Mouse (Mus musculus): ENCODE results near the gene Madcam1. TPM values are rescaled to one million over a fixed set of nuclear protein-coding genes. Genes with fewer than 3 reads are reported as not detected.

Gene Madcam1
- total RNA-seq, 2 experiments from 2014 or later: 0.36 to 0.67 TPM

DNA sequence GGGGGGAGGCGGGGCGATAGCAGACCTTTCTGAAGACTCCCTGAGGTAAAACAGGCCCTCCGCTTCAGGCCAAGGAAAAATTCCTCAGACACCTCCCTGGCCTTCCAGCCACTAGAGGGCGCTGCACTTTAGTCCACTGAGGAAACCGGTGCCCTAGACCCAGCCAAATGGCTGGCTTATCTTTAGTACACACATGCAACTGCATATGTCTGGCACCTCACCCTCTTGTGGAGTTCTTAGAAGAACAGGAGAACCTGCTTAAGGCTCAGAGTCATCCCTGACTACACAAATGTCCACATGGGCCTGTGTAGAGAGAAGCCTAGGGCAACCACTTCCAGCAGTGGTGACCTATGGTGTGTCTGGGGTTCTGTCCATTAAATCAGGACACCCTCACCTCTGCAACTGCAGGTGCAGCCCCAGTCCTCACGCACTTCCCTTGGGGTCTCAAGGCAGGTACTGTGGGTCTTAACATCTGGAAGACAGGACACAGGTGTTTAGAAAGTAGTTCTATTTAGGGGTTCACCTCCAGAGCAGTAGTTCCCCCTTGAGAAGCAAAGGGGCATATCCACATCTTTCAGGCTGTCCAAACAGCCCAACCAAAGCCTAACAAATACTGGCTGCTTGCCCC, 48.3 kb downstream of the Madcam1 start:
- DNase-seq: peak; percentile 89

DNA sequence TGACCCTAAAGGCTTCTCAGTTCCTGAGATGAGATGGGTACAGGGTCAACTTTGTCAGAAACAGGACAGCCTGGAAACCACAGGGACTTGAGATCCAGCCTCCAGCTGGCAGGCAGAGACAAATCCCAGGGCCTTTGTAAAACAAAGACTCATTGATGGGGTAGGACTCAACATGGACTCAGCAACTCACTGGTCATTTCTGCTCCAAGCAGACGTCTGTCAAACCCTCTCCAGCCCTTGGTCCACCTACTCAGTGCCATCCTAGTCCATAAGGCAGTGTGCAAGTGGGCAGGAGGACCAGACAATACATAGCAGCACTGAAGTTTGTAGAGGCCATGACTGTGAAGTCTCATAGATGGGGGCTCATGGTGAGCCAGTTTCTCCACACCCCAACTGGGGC, 48.8 kb downstream of the Madcam1 start:
- DNase-seq: no peak

DNA sequence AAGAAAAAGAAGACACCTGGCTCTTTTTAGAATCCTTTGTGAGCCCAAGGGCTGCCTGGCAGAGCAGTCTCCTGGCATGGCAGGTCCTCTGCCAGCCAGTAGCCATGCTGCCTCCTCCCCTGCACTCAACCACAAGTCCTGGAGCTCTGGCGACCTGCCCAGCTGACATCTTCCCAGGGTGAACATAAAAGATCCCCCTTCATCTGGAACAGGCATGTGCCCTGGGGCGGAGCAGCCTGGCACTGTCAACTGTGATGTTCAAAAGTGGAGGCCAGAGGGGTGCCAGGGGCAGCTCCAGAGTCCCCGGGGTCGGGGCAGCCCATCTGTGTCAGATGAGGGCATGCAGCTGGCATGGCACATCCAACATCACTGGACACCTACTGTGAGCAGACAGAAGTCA, 50.6 kb downstream of the Madcam1 start:
- no peak for DNase-seq

DNA sequence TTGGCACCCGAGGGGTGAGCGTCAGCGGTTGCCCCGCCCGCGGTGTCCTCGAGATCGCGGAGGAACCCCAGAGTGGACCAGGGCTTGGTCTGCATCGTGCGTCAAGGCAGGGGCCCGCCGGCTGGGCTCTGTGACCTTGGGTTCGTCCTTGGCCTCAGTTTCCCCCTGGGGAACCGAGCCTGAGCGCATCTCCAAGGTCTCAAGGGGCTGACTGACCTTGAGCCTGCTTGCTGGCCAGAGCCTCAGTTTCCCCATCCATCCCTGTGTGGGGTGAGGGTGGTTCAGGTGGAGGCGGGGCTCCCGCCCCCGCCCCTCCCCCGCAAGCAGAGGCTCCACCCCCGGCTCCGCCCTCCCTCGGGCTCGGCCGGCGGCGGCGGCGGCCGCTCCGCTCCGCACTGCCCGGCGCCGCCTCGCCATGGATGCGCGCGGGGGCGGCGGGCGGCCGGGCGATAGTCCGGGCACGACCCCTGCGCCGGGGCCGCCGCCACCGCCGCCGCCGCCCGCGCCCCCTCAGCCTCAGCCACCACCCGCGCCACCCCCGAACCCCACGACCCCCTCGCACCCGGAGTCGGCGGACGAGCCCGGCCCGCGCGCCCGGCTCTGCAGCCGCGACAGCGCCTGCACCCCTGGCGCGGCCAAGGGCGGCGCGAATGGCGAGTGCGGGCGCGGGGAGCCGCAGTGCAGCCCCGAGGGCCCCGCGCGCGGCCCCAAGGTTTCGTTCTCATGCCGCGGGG, 52.1 kb downstream of the Madcam1 start, which contains the start of gene Hcn2:
Hcn2 (plus strand) TSS at position 381 of the 734 bp plus-strand sequence.
- DNase-seq: no peak

DNA sequence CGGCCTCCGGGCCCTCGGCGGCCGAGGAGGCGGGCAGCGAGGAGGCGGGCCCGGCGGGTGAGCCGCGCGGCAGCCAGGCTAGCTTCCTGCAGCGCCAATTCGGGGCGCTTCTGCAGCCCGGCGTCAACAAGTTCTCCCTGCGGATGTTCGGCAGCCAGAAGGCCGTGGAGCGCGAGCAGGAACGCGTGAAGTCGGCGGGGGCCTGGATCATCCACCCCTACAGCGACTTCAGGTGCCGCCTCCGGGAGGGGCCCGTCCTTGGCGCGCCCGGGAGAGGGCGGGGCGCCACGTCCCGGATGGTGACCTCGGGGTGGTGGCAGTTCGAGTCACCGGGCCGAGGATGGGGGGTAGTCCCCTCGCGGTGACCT, 52.6 kb downstream of the Madcam1 start:
- DNase-seq: no peak

DNA sequence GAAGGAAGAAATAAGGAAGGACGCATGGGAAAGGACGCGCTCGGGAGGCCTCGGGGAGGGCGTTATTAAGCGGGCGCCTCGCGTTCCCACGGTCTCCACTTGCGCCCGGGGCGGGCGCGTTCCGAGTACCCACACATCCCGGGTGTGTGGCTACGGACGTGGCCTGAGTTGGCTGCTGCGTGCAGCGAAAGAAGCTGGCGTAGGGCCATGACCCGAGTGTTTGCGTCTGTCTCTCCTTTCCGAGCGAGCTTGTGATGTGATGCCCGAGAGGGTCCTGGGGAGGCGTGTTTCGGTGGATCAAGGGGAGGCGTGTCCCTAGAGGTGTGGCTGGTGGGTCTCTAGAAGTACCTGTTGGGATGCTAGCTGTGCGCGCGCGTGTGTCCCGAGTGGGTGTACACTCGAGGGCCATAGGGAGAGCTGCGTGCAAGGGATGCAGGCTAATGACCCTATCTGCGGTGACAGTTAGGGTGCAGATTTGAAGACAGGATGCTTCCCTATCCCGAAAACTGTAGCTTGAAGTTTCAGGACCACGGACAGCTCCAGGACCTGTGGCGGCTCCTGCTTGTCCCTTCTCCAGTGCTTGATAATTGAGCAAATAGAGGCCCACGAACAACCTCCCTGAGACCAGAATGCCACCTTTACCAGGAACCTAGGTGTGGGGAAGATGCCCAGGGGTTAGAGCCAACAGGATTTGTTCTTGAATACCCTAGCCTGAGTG, 53.4 kb downstream of the Madcam1 start:
- peak; percentile 89 for DNase-seq

Other genes starting within 250 kb of the Madcam1 start
- gene Vmn2r83, start 195.8 kb upstream of the Madcam1 start, total RNA-seq (2021): not detected
- 1 to 10 TPM; 5.7 to 6.0 TPM for gene Plpp2, start 130.8 kb upstream of the Madcam1 start, total RNA-seq (2021)
- 10 to 100 TPM; 19.7 to 21.9 TPM for gene Mier2, start 109.4 kb upstream of the Madcam1 start, total RNA-seq (2021)
- not detected for gene Theg, start 77.2 kb upstream of the Madcam1 start, total RNA-seq (2021)
- gene C2cd4c, start 50.5 kb upstream of the Madcam1 start, total RNA-seq (2021): under 1 TPM; 0.10 to 0.11 TPM
- gene Shc2, start 26.6 kb upstream of the Madcam1 start, total RNA-seq (2021): 1 to 10 TPM; 3.2 to 3.7 TPM
- not detected for gene Odf3l2, start 18.8 kb upstream of the Madcam1 start, total RNA-seq (2021)
- gene Tpgs1, start 4.8 kb downstream of the Madcam1 start, total RNA-seq (2021): 10 to 100 TPM; 18.8 to 20.3 TPM
- 100 to 1,000 TPM; 134 to 145 TPM for gene Cdc34, start 17.6 kb downstream of the Madcam1 start, total RNA-seq (2021)
- gene Gzmm, start 24.5 kb downstream of the Madcam1 start, total RNA-seq (2021): 1 to 10 TPM; 2.9 to 3.7 TPM
- 100 to 1,000 TPM; 793 to 876 TPM for gene Bsg, start 39.9 kb downstream of the Madcam1 start, total RNA-seq (2021)
- 1 to 10 TPM; 7.6 to 9.5 TPM for gene Hcn2, start 52.1 kb downstream of the Madcam1 start, total RNA-seq (2021)
- gene Polrmt, start 82.0 kb downstream of the Madcam1 start, total RNA-seq (2021): 10 to 100 TPM; 35.4 to 39.6 TPM
- not detected for gene Fgf22, start 90.5 kb downstream of the Madcam1 start, total RNA-seq (2021)
- gene Rnf126, start 102.4 kb downstream of the Madcam1 start, total RNA-seq (2021): 10 to 100 TPM; 40.3 to 45.9 TPM
- gene Fstl3, start 112.7 kb downstream of the Madcam1 start, total RNA-seq (2021): 10 to 100 TPM; 10.3 TPM
- not detected for gene Prss57, start 126.4 kb downstream of the Madcam1 start, total RNA-seq (2021)
- 10 to 100 TPM; 78.5 to 88.6 TPM for gene Palm, start 129.0 kb downstream of the Madcam1 start, total RNA-seq (2021)
- gene Misp, start 156.4 kb downstream of the Madcam1 start, total RNA-seq (2021): under 1 TPM; 0.14 to 0.45 TPM
- gene Ptbp1, start 189.9 kb downstream of the Madcam1 start, total RNA-seq (2021): 100 to 1,000 TPM; 167 to 182 TPM
- not detected for gene Prtn3, start 209.9 kb downstream of the Madcam1 start, total RNA-seq (2021)
- gene Plppr3, start 210.1 kb downstream of the Madcam1 start, total RNA-seq (2021): 1 to 10 TPM; 2.5 to 2.9 TPM
- gene Elane, start 221.7 kb downstream of the Madcam1 start, total RNA-seq (2021): not detected
- gene Cfd, start 226.3 kb downstream of the Madcam1 start, total RNA-seq (2021): under 1 TPM in 1 of 2 experiments, not detected in 1; 0.38 TPM
- 10 to 100 TPM; 67.1 to 68.2 TPM for gene Med16, start 244.4 kb downstream of the Madcam1 start, total RNA-seq (2021)
- gene Gm26602, start 246.3 kb downstream of the Madcam1 start, total RNA-seq (2021): not detected